Mouse (Mus musculus) small intestine, adult 2 months (tissue): ENCODE measurements around the gene Plxnb1. TPM values are rescaled to one million over a fixed set of nuclear protein-coding genes. Genes with fewer than 3 reads are reported as not detected.

ENCODE experiments used
- H3K27ac ChIP-seq: fragments of 200-500 bp; 2 replicates; pipeline ENCODE4 v1.5.1; 2012; ENCODE audit warnings: low read depth, low read length, control low read depth, inconsistent platforms; ENCODE audit not compliant: insufficient read depth
- H3K27me3 ChIP-seq: fragments of 200-500 bp; 2 replicates; pipeline ENCODE4 v1.6.1; 2012; ENCODE audit warnings: mild to moderate bottlenecking, moderate library complexity, low read length, inconsistent platforms; ENCODE audit not compliant: control insufficient read depth, insufficient read depth
- H3K36me3 ChIP-seq: fragments of 200-500 bp; 2 replicates; pipeline ENCODE4 v1.6.1; 2012; ENCODE audit warnings: mild to moderate bottlenecking, low read length, control low read depth, inconsistent platforms; ENCODE audit not compliant: control insufficient read depth, insufficient read depth
- H3K4me1 ChIP-seq: fragments of 200-500 bp; 2 replicates; pipeline ENCODE4 v1.6.1; 2012; ENCODE audit warnings: low read length, inconsistent platforms, mixed read lengths; ENCODE audit not compliant: control insufficient read depth, insufficient read depth, insufficient read length
- H3K4me3 ChIP-seq: fragments of 200-500 bp; 2 replicates; pipeline ENCODE4 v1.5.1; 2012; ENCODE audit warnings: low read depth, mild to moderate bottlenecking, control low read depth, inconsistent platforms, low read length, moderate library complexity
- CTCF ChIP-seq: fragments of 200-500 bp; IDR thresholded peaks from 2 replicates; pipeline ENCODE4 v1.5.1; 2012; ENCODE audit warnings: low read depth, mild to moderate bottlenecking, control low read depth, inconsistent platforms, low read length, moderate library complexity, mixed read lengths; ENCODE audit not compliant: insufficient replicate concordance, insufficient read length; ENCODE audit errors: extremely low read depth
- POLR2A ChIP-seq: fragments of 200-500 bp; IDR thresholded peaks from 2 replicates; pipeline ENCODE4 v1.6.1; 2012; ENCODE audit warnings: low read depth, mild to moderate bottlenecking, control low read depth, inconsistent platforms, low read length, moderate library complexity
- WGBS: fragments of 180-500 bp; shearing (Covaris S2); methylation state at CpG from one replicate; pipeline ENCODE4 v1.1.7; 2018; 5-methylcytosine and 5-hydroxymethylcytosine counted together
- polyA plus RNA-seq: library from polyadenylated mRNA; depleted of rRNA; stranded (reverse); fragments of >200 nt; gene quantifications from 2 replicates; pipeline ENCODE4 v1.2.3, GENCODE M21; 2012

Gene Plxnb1
- polyA plus RNA-seq, 1 experiment: 2.6 TPM

DNA sequence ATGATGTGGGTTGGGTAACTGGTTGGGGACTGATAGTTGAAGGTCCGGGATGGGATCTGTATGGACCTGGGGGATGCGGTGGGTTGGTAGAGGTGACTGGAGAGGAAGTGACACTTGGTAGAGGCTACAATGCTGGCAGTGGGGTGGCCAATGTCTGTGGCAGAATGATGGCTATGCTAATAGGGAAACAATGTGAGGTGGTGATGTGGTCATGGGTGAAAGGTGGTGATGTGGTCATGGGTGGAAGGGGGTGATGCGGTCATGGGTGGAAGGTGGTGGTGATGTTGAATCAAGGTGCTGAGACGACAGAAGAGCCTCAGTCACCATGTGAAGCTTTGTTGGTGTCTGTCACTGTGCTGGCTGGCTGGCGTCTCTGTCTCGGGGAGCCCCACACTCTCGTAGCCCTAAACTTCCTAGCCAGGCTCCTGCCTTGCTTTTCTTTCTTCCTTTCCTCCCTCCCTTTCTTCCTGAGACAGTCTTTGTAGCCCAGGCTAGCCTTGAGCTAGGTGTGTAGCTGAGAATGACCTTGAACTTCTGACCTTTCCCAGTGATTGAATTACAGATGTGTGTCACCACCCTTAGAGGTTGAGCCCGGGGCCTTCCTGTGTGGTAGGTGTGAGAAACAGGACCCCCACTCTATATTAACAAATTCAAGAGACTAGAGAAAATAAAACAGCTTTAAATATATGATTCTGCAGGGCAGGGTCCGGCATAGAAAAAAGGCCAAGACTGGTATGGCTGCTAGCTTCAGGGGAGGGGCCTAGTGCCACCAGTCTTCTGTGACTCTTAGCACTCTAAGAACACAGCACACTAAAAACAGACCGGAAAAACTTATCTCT, 43.3 kb upstream of the Plxnb1 start:
- Histone ChIP-seq H3K4me3 (peak overlapping the region; percentile 58), H3K4me1 (peaks cover 16% of the 10 kb centered on the region)
- WGBS: 83% methylated on average over 10 of the region's 10 CpGs

DNA sequence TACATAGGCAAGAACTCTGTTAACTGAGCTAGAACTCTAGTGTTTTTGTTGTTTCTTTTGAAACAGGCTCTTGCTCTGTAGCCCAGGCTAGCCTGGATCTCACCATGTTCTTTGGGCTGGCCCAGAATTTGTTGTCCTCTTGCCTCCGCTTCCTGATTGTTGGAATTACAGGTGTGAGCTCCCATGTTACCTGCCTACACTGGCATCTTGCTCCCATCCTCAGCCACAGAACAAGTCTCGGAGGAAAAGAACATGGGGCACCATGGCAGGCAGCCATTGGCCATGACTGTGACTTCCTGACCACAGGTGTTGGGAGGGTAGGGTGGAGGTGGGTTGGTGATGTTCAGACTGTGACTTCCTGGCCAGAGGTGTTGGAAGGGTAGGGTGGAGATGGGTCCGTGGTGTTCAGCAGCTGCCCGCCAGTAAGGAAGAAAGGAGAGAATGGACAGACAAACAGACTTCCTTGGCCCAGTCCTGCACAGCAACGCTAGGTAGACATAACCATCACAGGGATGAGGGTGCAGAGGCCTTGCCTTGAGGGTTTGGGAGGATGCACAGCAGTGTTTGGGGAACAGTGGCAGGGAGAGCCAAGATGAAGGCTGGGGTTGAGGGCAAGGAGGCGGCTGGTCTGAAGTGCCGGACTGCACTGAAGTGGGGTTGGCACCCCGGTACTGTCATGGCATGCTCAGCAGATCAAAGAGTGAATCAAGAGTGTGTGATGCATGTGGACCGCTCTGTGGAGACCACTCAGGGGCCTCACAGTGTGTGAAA, 42.5 kb upstream of the Plxnb1 start:
- TF ChIP-seq CTCF (no peak), POLR2A (no peak)
- Histone ChIP-seq H3K27me3 (no peaks in the 10 kb centered on the region), H3K4me3 (peak overlapping the region; percentile 60), H3K36me3 (peaks cover 18% of the 10 kb centered on the region), H3K27ac (peak overlapping the region; percentile 94), H3K4me1 (peaks cover 16% of the 10 kb centered on the region)
- WGBS: 87% methylated on average over 9 of the region's 9 CpGs

More for the DNA sequence above, 43.3 kb upstream of the Plxnb1 start:
- no peaks in the 10 kb centered on the region for H3K27me3 ChIP-seq
- H3K27ac ChIP-seq: peak overlapping the region; percentile 94
- no peak for TF ChIP-seq POLR2A
- TF ChIP-seq CTCF: no peak
- peaks cover 12% of the 10 kb centered on the region for H3K36me3 ChIP-seq

DNA sequence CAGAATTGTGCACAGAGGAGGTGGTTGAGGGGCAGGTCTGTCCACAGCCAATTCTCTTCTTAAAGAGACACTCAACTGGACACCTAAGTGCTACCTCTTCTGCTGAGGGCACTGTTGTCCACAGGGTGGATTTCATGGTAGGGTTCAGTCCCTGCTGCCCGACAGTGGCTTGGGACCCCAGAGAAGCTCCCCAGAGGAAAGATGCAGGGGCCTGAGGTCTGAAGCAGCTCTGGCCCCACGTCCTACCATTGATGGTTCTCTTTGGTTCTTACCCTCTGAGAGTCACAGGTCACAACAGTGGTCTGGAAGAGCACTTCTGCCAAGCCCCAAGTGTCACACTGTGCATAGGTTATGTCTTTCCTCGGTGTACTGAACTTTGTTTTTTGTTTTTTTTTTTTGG, 41.8 kb upstream of the Plxnb1 start:
- peak overlapping the region; percentile 94 for H3K27ac ChIP-seq
- H3K36me3 ChIP-seq: peaks cover 21% of the 10 kb centered on the region
- 74% methylated on average over 3 of the region's 3 CpGs for WGBS
- no peaks in the 10 kb centered on the region for H3K27me3 ChIP-seq
- peak overlapping the region; percentile 60 for H3K4me3 ChIP-seq
- H3K4me1 ChIP-seq: peaks cover 23% of the 10 kb centered on the region
- TF ChIP-seq POLR2A: no peak
- no peak for TF ChIP-seq CTCF

DNA sequence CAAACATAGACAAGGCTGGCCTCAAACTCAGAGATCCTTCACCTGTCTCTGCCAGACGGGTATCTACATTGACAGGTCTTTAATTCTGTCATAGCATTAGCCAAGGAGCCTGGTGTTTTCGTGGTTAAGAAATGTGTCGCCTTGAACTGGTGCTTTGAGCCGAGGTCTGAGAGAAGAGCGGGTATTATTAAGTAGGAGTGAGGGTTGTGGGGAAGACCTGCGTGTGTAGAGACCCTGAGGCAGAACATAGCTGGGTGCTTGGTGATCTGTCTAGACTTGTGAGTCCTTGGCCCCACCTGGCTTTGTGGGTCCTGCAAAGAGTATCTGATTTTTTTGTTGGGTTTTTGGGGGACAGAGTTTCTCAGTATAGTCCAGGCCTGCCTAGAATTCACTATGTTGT, 41.3 kb upstream of the Plxnb1 start:
- Histone ChIP-seq H3K4me3 (peak overlapping the region; percentile 24; the same call in 1 of the 2 replicates), H3K27ac (peak overlapping the region; percentile 24), H3K27me3 (no peaks in the 10 kb centered on the region), H3K36me3 (peaks cover 20% of the 10 kb centered on the region), H3K4me1 (peaks cover 27% of the 10 kb centered on the region)
- TF ChIP-seq POLR2A (no peak), CTCF (no peak)
- WGBS: 77% methylated on average over 6 of the region's 6 CpGs

- WGBS: 1% methylated on average over 7 of the region's 7 CpGs
- Histone ChIP-seq H3K27ac (peak overlapping the region; percentile 76), H3K27me3 (no peaks in the 10 kb centered on the region), H3K4me1 (peaks cover 25% of the 10 kb centered on the region), H3K4me3 (peak overlapping the region; percentile 59), H3K36me3 (peaks cover 20% of the 10 kb centered on the region)
- TF ChIP-seq POLR2A (peak; percentile 63; the same call in 1 of the 2 replicates), CTCF (peak; percentile 17; the same call in 1 of the 2 replicates)
Measured at GRCm38 (mm10) chr9:109054712-109055111, 40.5 kb upstream of the Plxnb1 start.

DNA sequence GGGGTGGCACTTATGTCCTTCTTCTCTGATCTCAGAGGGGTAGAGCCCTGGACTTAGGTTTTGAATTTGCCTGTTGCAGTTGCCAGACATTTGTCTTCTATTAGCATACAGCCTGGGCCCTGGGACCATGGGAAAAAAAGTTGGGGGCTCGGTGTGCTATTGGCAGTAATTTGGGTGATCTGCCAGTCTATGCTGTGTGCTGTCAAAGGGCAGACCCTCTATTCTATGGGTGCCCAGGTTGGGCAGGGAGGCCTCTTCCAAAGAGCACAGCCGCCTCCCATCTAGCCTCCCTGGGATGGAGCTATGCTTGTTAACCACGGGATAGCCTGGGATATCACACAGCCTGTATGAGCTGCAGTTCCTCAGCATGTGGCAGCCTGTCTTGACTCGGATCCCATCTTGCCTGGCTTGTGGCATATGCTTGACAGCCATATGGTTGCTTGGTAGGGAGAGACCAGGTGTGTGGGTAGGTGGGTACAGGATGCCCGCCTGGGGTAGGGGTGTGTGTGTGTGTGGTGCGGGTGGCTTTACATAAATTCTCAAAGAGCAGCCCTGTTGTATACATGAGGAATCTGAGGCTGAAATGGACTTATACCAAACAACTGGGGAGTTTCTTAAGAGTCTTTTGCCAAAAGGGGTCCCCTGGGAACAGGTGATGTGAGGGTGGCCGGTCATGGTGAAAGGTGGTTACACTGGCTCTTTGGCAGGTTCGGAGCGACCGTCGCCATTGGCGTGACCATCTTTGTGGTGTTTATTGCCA, 39.7 kb upstream of the Plxnb1 start:
- H3K36me3 ChIP-seq: peaks cover 20% of the 10 kb centered on the region
- peak overlapping the region; percentile 59 for H3K4me3 ChIP-seq
- TF ChIP-seq POLR2A (no peak), CTCF (no peak)
- peaks cover 24% of the 10 kb centered on the region for H3K4me1 ChIP-seq
- H3K27me3 ChIP-seq: no peaks in the 10 kb centered on the region
- peak overlapping the region; percentile 34 for H3K27ac ChIP-seq
- WGBS: 85% methylated on average over 12 of the region's 12 CpGs
